Mouse (Mus musculus): ENCODE results near the gene Kcnk3. TPM values are rescaled to one million over a fixed set of nuclear protein-coding genes. Genes with fewer than 3 reads are reported as not detected.

Gene Kcnk3
- polyA plus RNA-seq, 1 experiment = 85.5 TPM

DNA sequence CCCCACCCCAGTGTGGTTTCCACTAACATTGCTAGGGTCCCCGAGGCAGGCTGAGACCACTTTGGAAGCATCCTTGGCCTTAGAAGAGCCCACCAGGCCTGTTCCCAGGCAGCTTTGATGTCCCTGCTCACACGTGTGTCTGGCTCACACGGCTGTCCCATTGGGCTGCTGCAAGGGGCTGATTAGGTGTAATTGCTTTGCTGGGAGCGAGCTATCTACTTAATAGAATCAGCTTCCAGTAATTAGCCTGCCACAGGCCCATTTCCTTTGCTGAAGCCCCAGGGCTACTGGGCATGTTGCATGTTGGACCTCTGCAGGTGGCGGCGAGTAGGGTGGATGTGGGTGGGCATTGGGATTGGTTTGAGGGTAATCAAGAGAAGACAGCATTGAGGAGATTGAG lies 7.2 kb upstream of the Kcnk3 start:
- no peak overlapping the region for H3K4me3 ChIP-seq (replicated peaks; ENCODE audit: extremely low read depth, low read depth, low read length)
- TF ChIP-seq CTCF (IDR thresholded peaks at IDR 0.05; ENCODE audit: insufficient read depth, low read length) = no peak
- TF ChIP-seq POLR2A (IDR thresholded peaks at IDR 0.05; ENCODE audit: borderline replicate concordance, extremely low read depth, low read depth, low read length) = no peak
- H3K4me1 ChIP-seq (ENCODE audit: control insufficient read depth, insufficient read depth, low read length) = no peaks in the 10 kb centered on the region
- DNase-seq = no peak
- WGBS = 69% methylated on average over 6 of the region's 6 CpGs

DNA sequence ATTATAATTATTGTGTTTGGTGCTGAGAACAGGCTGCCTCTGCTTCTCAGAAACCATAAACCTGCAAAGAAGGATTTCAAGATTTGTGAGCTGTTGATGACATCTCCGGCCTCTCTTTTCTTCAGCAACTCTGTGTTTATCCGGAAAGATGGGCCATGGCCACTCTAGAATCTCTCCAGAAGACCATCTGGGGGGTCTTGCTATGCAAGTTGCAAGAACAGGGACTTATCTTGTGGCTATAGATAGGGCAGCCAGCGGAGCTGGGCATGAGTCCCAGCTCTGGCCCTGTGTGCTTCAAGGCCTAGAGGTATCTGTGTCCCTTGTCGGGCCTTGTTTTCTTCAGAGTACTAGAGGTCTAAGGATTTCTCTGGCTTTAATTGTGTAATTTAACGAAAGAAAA lies 6.0 kb upstream of the Kcnk3 start:
- Histone ChIP-seq H3K4me1 (ENCODE audit: control insufficient read depth, insufficient read depth, low read length) (no peaks in the 10 kb centered on the region), H3K4me3 (replicated peaks; ENCODE audit: extremely low read depth, low read depth, low read length) (no peak overlapping the region)
- 67% methylated on average over 5 of the region's 5 CpGs for WGBS
- no peak for DNase-seq
- no peak for TF ChIP-seq CTCF (IDR thresholded peaks at IDR 0.05; ENCODE audit: insufficient read depth, low read length)
- no peak for TF ChIP-seq POLR2A (IDR thresholded peaks at IDR 0.05; ENCODE audit: borderline replicate concordance, extremely low read depth, low read depth, low read length)

DNA sequence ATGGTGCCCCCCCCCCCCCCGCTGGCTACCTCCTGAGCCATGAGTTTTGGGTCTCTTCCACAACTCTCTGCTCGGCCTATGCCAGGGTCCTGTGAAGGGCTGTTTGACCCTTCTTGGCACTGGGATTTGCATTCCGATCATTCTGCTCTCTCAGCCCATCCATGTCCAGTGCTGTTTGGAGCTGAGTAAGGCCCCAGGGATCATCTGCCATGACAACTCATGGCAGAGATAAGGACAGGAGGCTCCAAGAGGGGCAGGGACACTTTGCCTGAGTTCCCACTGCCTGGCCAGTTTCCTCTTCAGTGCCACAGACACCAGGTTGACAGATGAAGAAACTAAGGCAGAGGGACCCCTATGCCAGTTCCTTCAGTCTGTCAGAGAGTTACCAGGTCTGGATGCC lies 1.4 kb upstream of the Kcnk3 start:
- TF ChIP-seq POLR2A (IDR thresholded peaks at IDR 0.05; ENCODE audit: borderline replicate concordance, extremely low read depth, low read depth, low read length) = no peak
- TF ChIP-seq CTCF (IDR thresholded peaks at IDR 0.05; ENCODE audit: insufficient read depth, low read length) = no peak
- no peaks in the 10 kb centered on the region for H3K4me1 ChIP-seq (ENCODE audit: control insufficient read depth, insufficient read depth, low read length)
- DNase-seq = no peak
- no peak overlapping the region for H3K4me3 ChIP-seq (replicated peaks; ENCODE audit: extremely low read depth, low read depth, low read length)
- WGBS = 64% methylated on average over 3 of the region's 3 CpGs

DNA sequence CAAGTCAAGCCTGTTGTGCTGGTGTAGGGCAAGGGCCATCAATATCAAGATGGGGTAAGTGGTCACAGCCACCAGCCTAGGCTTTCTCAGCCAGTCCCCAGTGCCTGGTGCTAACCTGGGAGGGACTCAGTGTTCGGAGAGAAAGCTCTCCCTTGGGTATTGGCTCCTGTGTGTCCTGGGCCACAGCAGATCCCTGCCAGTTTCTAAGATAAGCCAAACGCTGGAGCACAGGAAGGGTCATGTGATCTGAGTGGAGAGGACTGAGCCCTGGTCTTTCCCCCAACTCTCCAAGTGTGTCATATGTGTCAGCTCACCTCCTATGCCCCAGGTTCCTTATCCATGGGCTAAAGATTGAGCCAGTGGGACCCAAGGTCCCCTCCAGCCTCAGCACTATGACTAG lies 869 bp upstream of the Kcnk3 start:
- WGBS = 29% methylated on average over 2 of the region's 2 CpGs
- Histone ChIP-seq H3K4me1 (ENCODE audit: control insufficient read depth, insufficient read depth, low read length) (no peaks in the 10 kb centered on the region), H3K4me3 (replicated peaks; ENCODE audit: extremely low read depth, low read depth, low read length) (no peak overlapping the region)
- TF ChIP-seq POLR2A (IDR thresholded peaks at IDR 0.05; ENCODE audit: borderline replicate concordance, extremely low read depth, low read depth, low read length) (no peak), CTCF (IDR thresholded peaks at IDR 0.05; ENCODE audit: insufficient read depth, low read length) (no peak)
- DNase-seq = no peak

DNA sequence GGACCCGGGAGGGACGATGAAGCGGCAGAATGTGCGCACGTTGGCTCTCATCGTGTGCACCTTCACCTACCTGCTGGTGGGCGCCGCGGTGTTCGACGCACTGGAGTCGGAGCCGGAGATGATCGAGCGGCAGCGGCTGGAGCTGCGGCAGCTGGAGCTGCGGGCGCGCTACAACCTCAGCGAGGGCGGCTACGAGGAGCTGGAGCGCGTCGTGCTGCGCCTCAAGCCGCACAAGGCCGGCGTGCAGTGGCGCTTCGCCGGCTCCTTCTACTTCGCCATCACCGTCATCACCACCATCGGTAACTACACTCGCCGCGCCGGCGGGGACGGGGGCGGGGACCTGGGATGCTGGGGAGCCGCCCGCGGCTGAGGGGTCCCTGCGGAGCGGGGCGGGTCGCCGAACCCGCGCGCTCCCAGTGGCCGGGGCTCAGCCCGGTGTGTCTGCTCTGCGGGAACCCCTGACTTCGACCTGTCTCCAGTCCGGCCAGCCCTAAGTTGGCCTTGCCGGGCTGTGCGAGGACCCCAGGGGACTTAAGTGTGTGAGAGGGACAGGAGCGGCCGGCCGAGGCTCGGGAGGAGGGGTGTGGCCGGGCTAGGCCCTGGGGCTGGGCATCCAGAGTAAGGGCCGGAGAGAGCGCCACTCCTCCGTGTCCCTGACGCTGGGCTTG lies 465 bp downstream of the Kcnk3 start:
- under 1% methylated on average over 70 of the region's 70 CpGs for WGBS
- peak overlapping the region; percentile 54 for H3K4me3 ChIP-seq (replicated peaks; ENCODE audit: extremely low read depth, low read depth, low read length)
- no peak for DNase-seq

GRCm38 (mm10) chr5:30589069-30589468 lies 1.1 kb downstream of the Kcnk3 start:
- no peak for DNase-seq
- H3K4me3 ChIP-seq (replicated peaks; ENCODE audit: extremely low read depth, low read depth, low read length) = peak overlapping the region; percentile 22
- 36% methylated on average over 4 of the region's 4 CpGs for WGBS
- TF ChIP-seq POLR2A (IDR thresholded peaks at IDR 0.05; ENCODE audit: borderline replicate concordance, extremely low read depth, low read depth, low read length) = no peak
- TF ChIP-seq CTCF (IDR thresholded peaks at IDR 0.05; ENCODE audit: insufficient read depth, low read length) = no peak
- no peaks in the 10 kb centered on the region for H3K4me1 ChIP-seq (ENCODE audit: control insufficient read depth, insufficient read depth, low read length)

More for the DNA sequence above, 465 bp downstream of the Kcnk3 start:
- H3K4me1 ChIP-seq (ENCODE audit: control insufficient read depth, insufficient read depth, low read length) = no peaks in the 10 kb centered on the region
- no peak for TF ChIP-seq POLR2A (IDR thresholded peaks at IDR 0.05; ENCODE audit: borderline replicate concordance, extremely low read depth, low read depth, low read length)
- TF ChIP-seq CTCF (IDR thresholded peaks at IDR 0.05; ENCODE audit: insufficient read depth, low read length) = no peak

DNA sequence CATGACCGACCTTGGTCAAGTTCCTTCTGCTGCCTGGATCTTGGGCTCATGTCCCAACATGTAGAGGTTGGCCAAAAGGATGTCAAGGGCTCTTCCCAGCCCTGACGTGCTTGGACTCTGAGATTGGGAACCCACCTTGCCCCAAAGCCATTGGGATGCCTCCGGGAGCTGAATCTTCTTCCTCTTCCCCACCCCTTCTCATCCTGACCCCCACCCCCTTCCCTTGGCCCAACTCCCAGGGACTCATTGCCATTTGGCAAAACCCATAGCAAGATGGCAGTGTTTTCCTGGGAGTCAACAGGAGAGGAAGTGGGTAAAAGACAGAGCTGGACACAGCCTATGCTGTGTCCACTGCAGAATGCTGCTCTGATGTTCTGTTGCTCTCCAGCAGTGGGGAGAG lies 1.6 kb downstream of the Kcnk3 start:
- Histone ChIP-seq H3K4me1 (ENCODE audit: control insufficient read depth, insufficient read depth, low read length) (no peaks in the 10 kb centered on the region), H3K4me3 (replicated peaks; ENCODE audit: extremely low read depth, low read depth, low read length) (no peak overlapping the region)
- no peak for DNase-seq
- 51% methylated on average over 3 of the region's 3 CpGs for WGBS
- TF ChIP-seq POLR2A (IDR thresholded peaks at IDR 0.05; ENCODE audit: borderline replicate concordance, extremely low read depth, low read depth, low read length) (no peak), CTCF (IDR thresholded peaks at IDR 0.05; ENCODE audit: insufficient read depth, low read length) (no peak)

DNA sequence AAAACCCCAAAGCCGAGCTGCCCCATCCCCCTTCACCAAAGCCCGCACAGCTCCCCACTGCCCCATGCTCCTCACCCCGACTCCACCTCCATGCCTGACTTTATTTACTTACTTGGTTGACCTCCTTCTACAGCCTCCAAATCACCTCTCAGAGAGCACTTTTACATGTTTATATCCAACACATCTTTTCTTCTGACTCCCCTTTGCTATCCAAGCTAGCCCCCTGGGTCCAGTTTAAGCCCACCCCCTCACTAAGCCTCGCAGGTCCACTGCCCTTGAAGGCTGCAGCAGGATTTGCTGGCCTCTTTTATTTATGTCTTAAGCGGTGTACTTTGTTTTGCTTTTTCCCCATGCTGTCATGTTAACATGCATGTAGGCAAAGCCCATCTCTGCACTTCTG lies 2.3 kb downstream of the Kcnk3 start:
- no peak for DNase-seq
- Histone ChIP-seq H3K4me1 (ENCODE audit: control insufficient read depth, insufficient read depth, low read length) (no peaks in the 10 kb centered on the region), H3K4me3 (replicated peaks; ENCODE audit: extremely low read depth, low read depth, low read length) (no peak overlapping the region)
- WGBS = 63% methylated on average over 5 of the region's 5 CpGs
- TF ChIP-seq CTCF (IDR thresholded peaks at IDR 0.05; ENCODE audit: insufficient read depth, low read length) (no peak), POLR2A (IDR thresholded peaks at IDR 0.05; ENCODE audit: borderline replicate concordance, extremely low read depth, low read depth, low read length) (no peak)

DNA sequence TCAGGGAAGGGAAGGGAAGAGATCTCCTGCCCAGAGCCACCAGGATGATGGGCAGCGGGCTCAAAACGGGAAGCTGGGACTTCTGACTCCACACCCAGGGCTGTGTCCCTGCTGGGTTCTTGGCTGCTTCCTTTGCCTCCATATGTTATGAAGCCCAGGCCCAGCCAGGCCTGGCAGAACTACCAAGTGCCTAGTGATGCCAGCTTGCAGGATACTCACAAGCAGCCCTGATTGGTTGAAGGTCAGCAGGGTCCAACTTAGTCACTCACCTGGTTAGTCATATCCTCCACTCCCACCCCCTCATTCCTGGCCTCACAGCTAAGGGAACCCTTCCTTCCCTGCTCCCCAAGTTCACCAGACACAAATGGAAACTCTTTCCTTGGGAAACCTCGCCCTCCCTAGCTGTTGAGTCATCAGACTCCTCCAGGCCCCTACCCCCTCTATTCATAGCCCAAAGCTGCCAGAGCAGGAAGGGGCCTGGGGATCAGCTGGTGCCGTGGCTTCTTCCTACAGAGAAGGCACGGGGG lies 3.3 kb downstream of the Kcnk3 start:
- 51% methylated on average over 5 of the region's 5 CpGs for WGBS
- DNase-seq = no peak
- Histone ChIP-seq H3K4me3 (replicated peaks; ENCODE audit: extremely low read depth, low read depth, low read length) (no peak overlapping the region), H3K4me1 (ENCODE audit: control insufficient read depth, insufficient read depth, low read length) (no peaks in the 10 kb centered on the region)
- no peak for TF ChIP-seq CTCF (IDR thresholded peaks at IDR 0.05; ENCODE audit: insufficient read depth, low read length)
- no peak for TF ChIP-seq POLR2A (IDR thresholded peaks at IDR 0.05; ENCODE audit: borderline replicate concordance, extremely low read depth, low read depth, low read length)

DNA sequence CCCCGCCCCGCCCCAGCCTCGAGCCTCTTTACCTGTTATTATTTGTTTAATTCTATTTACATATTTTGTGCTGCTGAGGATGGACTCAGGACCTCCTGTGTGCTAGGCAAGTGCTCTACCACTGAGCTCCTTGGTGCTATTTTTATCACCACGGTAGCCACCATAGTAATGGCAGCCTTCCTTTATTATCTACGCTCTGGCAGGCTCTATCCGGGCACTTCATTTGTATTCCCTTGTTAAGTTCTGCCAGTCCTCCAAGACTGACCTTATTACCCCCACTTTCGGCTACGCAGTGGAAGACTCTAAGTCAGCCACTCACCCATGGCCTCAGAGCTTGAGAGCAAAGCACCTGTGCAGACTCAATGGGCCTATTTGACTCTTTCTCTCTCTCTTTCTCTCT lies 3.8 kb downstream of the Kcnk3 start:
- Histone ChIP-seq H3K4me3 (replicated peaks; ENCODE audit: extremely low read depth, low read depth, low read length) (no peak overlapping the region), H3K4me1 (ENCODE audit: control insufficient read depth, insufficient read depth, low read length) (no peaks in the 10 kb centered on the region)
- no peak for TF ChIP-seq POLR2A (IDR thresholded peaks at IDR 0.05; ENCODE audit: borderline replicate concordance, extremely low read depth, low read depth, low read length)
- no peak for TF ChIP-seq CTCF (IDR thresholded peaks at IDR 0.05; ENCODE audit: insufficient read depth, low read length)
- WGBS = 63% methylated on average over 8 of the region's 8 CpGs
- no peak for DNase-seq

Data from lung, adult 2 months (tissue).